Mouse (Mus musculus): ENCODE data around the gene Gm11757. TPM values are rescaled to one million over a fixed set of nuclear protein-coding genes. Genes with fewer than 3 reads are reported as not detected.
"Not testable (repeated sequence)": the region's sequence is repeated elsewhere in the genome, so short reads cannot be mapped to it uniquely, and the experiment has no call there.

The Gm11757 gene
- polyA plus RNA-seq (2012; fragmentation: generic; extraction: Trizol): not detected
- long read RNA-seq, experiment 1: 0 reads
- long read RNA-seq, experiment 2: 0 reads

GRCm38 (mm10) chr4:73891012-73891411, at the start of gene Gm11757:
Gm11757 (minus strand) TSS chr4:73891112.
- H3K36me3 ChIP-seq (ENCODE audit: control insufficient read depth, insufficient read depth); H3ac ChIP-seq (ENCODE audit: control insufficient read depth, insufficient read length, low read depth); H3K27me3 ChIP-seq (ENCODE audit: control insufficient read depth, insufficient read depth, insufficient read length); H3K79me2 ChIP-seq (ENCODE audit: control insufficient read depth, insufficient read depth); H3K79me3 ChIP-seq (ENCODE audit: low read depth); H3K4me3 ChIP-seq (ENCODE audit: insufficient read depth, poor library complexity, severe bottlenecking): not testable (repeated sequence)

- H3K79me3 ChIP-seq (ENCODE audit: low read depth); H3K27me3 ChIP-seq (ENCODE audit: control insufficient read depth, insufficient read depth, insufficient read length); H3K79me2 ChIP-seq (ENCODE audit: control insufficient read depth, insufficient read depth); H3ac ChIP-seq (ENCODE audit: control insufficient read depth, insufficient read length, low read depth); H3K36me3 ChIP-seq (ENCODE audit: control insufficient read depth, insufficient read depth); H3K4me3 ChIP-seq (ENCODE audit: insufficient read depth, poor library complexity, severe bottlenecking): not testable (repeated sequence)
These were observed 29.7 kb upstream of the Gm11757 start, which contains the start of gene Gm11756 for GRCm38 (mm10) chr4:73920660-73921059. Gm11756 (minus strand) TSS chr4:73920760.

- H3ac ChIP-seq (ENCODE audit: control insufficient read depth, insufficient read length, low read depth); H3K79me3 ChIP-seq (ENCODE audit: low read depth); H3K4me3 ChIP-seq (ENCODE audit: insufficient read depth, poor library complexity, severe bottlenecking); H3K79me2 ChIP-seq (ENCODE audit: control insufficient read depth, insufficient read depth); H3K36me3 ChIP-seq (ENCODE audit: control insufficient read depth, insufficient read depth); H3K27me3 ChIP-seq (ENCODE audit: control insufficient read depth, insufficient read depth, insufficient read length): not testable (repeated sequence)
These were observed 14.9 kb upstream of the Gm11757 start, which contains the start of gene Gm13871 for GRCm38 (mm10) chr4:73905853-73906252. Gm13871 (minus strand) TSS chr4:73905953.

GRCm38 (mm10) chr4:73876166-73876565, 14.7 kb downstream of the Gm11757 start, which contains the start of gene Gm11758:
Gm11758 (minus strand) TSS chr4:73876266.
- not testable (repeated sequence) for H3ac ChIP-seq (ENCODE audit: control insufficient read depth, insufficient read length, low read depth); H3K27me3 ChIP-seq (ENCODE audit: control insufficient read depth, insufficient read depth, insufficient read length); H3K36me3 ChIP-seq (ENCODE audit: control insufficient read depth, insufficient read depth); H3K79me3 ChIP-seq (ENCODE audit: low read depth); H3K79me2 ChIP-seq (ENCODE audit: control insufficient read depth, insufficient read depth); H3K4me3 ChIP-seq (ENCODE audit: insufficient read depth, poor library complexity, severe bottlenecking)

Other genes with a start within 250 kb of the Gm11757 start
- gene Gm11239, start 222.8 kb downstream of the Gm11757 start, polyA plus RNA-seq (2012; fragmentation: generic; extraction: Trizol): 0.04 TPM
- not detected for gene Gm428, start 207.6 kb downstream of the Gm11757 start, polyA plus RNA-seq (2012; fragmentation: generic; extraction: Trizol)
- gene Rasef, start 100.1 kb downstream of the Gm11757 start, polyA plus RNA-seq (2012; fragmentation: generic; extraction: Trizol): not detected
- gene Gm11758, start 14.8 kb downstream of the Gm11757 start, polyA plus RNA-seq (2012; fragmentation: generic; extraction: Trizol): not detected
- gene Gm13871, start 14.8 kb upstream of the Gm11757 start, polyA plus RNA-seq (2012; fragmentation: generic; extraction: Trizol): not detected
- 0.08 TPM for gene Gm11756, start 29.6 kb upstream of the Gm11757 start, polyA plus RNA-seq (2012; fragmentation: generic; extraction: Trizol)
- gene 2310002L09Rik, start 59.7 kb upstream of the Gm11757 start, polyA plus RNA-seq (2012; fragmentation: generic; extraction: Trizol): not detected
- not detected for gene Frmd3, start 122.3 kb upstream of the Gm11757 start, polyA plus RNA-seq (2012; fragmentation: generic; extraction: Trizol)